26 mouse cellular contexts compared by ENCODE assay signal in the genomic region with DNA sequence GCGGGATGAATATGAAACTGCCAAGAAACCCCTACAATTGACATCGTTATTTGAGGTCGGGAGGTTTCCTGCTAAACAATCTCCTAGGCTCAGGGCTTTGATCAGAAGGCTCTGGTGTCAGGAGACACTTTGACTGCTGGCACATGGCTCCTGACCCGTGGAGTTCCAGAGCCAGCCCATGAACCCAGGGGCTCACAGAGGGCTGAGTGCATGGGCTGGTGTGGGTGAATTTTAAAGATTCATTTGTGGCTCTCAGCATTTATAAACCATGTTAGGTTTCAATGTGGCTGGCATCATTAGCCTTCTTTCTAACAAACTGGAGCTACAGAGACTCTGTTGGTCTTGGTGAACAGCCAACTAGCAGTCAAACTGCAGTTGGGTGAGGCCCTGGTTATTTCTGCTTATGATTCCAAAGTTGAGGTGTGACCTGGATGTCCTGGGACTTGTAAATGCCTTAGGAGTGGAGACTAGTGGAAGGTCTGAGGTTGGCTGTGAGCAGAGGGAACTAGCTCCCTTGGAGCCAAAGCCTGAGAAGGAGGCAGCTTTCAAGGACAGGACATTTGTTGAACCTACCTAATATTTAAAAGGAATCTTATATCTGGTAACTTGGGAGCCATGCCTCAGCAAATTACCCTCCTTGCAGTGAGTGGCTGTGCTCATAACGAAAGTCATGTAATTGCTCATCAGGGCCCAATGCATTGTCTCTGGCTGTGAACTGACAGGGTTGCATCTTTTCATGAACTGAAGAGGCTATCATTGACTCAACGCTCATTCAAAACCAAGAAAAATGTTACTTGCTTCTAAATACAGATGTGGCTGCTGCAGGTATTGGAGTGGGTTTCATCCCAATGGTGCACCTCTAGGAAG.
"Had no signal": no experiment of that assay in that cellular context is flagged by ENCODE, and none has a peak within 500 bp of the region (broad histone marks: within the 10 kb centered on the region; RNA-seq: fewer than 3 reads in every experiment).

No protein-coding gene starts in this region.

- H3K27ac ChIP-seq: heart, adult 2 months; hindbrain, embryonic 10.5 days; hindbrain, embryonic 12.5 days; hindbrain, embryonic 14.5 days; intestine, embryonic 15.5 days; liver, embryonic 13.5 days; liver, embryonic 15.5 days had no signal

- ATAC-seq: hindbrain, embryonic 16.5 days; inflammation-experienced regulatory T-cells, adult 6 months; intestine, embryonic 15.5 days; intestine, postnatal 0 days; liver, postnatal 0 days had no signal

- H3K9me3 ChIP-seq: hindbrain, embryonic 10.5 days; hindbrain, embryonic 12.5 days; intestine, embryonic 15.5 days; liver, embryonic 15.5 days had no signal

- H3K4me2 ChIP-seq: heart, embryonic 11.5 days; hindbrain, embryonic 12.5 days; hindbrain, embryonic 14.5 days; intestine, embryonic 15.5 days; liver, embryonic 11.5 days; liver, embryonic 13.5 days; liver, embryonic 15.5 days had no signal

- DNase-seq: gastrocnemius, postnatal 14 days; gastrocnemius, postnatal 36 days; heart, adult 11 months; heart, adult 2 months; heart, postnatal 10 days; heart, postnatal 4 days; kidney, adult 18-20 months; kidney, adult 8-10 months; kidney, postnatal 10 days; kidney, postnatal 36 days; layer of hippocampus, adult 9-11 months; layer of hippocampus, postnatal 36 days; left cerebral cortex, postnatal 4 days; liver; liver, embryonic 13.5 days; liver, postnatal 0 days had no signal

- H3K9ac ChIP-seq: hindbrain, embryonic 12.5 days; hindbrain, embryonic 14.5 days; intestine, embryonic 15.5 days; liver, embryonic 13.5 days; liver, embryonic 15.5 days; liver, postnatal 0 days had no signal

- H3K36me3 ChIP-seq: hindbrain, embryonic 10.5 days; hindbrain, embryonic 12.5 days; intestine, embryonic 15.5 days; liver, embryonic 13.5 days; liver, embryonic 15.5 days had no signal

- H3K4me3 ChIP-seq: heart, adult 2 months; hindbrain, embryonic 10.5 days; hindbrain, embryonic 12.5 days; intestine, embryonic 15.5 days; liver, embryonic 13.5 days; liver, embryonic 15.5 days had no signal

- H3K4me1 ChIP-seq: hindbrain, embryonic 10.5 days; hindbrain, embryonic 12.5 days; intestine, embryonic 15.5 days had no signal

- H3K27me3 ChIP-seq: hindbrain, embryonic 12.5 days; intestine, embryonic 15.5 days had no signal
